Mouse (Mus musculus) heart, postnatal 0 days (tissue): ENCODE results near the gene Kat2a. TPM values are rescaled to one million over a fixed set of nuclear protein-coding genes. Genes with fewer than 3 reads are reported as not detected.

ENCODE experiments used
- ATAC-seq: fragments of 200-750 bp; cut with Nextera tagmentation; 2 replicates; pipeline ENCODE4 v1.8.0; 2017; ENCODE audit warnings: low read depth, moderate number of reproducible peaks, moderate library complexity; ENCODE audit not compliant: insufficient read depth
- DNase-seq: peaks from one replicate; pipeline ENCODE4 v3.0.0-alpha.2; 2016; ENCODE audit warnings: low spot score
- H3K27ac ChIP-seq: fragments of 300-500 bp; sonication (generic); 2 replicates; pipeline ENCODE4 v1.5.1; 2014; ENCODE audit warnings: low read depth, mild to moderate bottlenecking
- H3K27me3 ChIP-seq: fragments of 300-500 bp; sonication (generic); 2 replicates; pipeline ENCODE4 v1.6.1; 2014; ENCODE audit warnings: low read length, mixed read lengths; ENCODE audit not compliant: control insufficient read depth, insufficient read depth
- H3K36me3 ChIP-seq: fragments of 300-500 bp; sonication (generic); replicated peaks from 2 replicates; pipeline ENCODE4 v1.6.1; 2014; ENCODE audit warnings: low read length, mixed read lengths; ENCODE audit not compliant: control insufficient read depth, insufficient read depth
- H3K4me1 ChIP-seq: fragments of 300-500 bp; sonication (generic); 2 replicates; pipeline ENCODE4 v1.6.1; 2014; ENCODE audit warnings: antibody characterized with exemption; ENCODE audit not compliant: control insufficient read depth, insufficient read depth
- H3K4me2 ChIP-seq: fragments of 300-500 bp; sonication (generic); 2 replicates; pipeline ENCODE4 v1.6.1; 2014; ENCODE audit warnings: low read depth, mild to moderate bottlenecking, low read length, moderate library complexity
- H3K4me3 ChIP-seq: fragments of 300-500 bp; sonication (generic); 2 replicates; pipeline ENCODE4 v1.5.1; 2014; ENCODE audit warnings: low read depth, low read length
- H3K9ac ChIP-seq: fragments of 300-500 bp; sonication (generic); replicated peaks from 2 replicates; pipeline ENCODE4 v1.6.1; 2014; ENCODE audit warnings: low read depth, low read length, mixed read lengths
- H3K9me3 ChIP-seq: fragments of 300-500 bp; sonication (generic); replicated peaks from 2 replicates; pipeline ENCODE4 v1.6.1; 2016; ENCODE audit warnings: low read length; ENCODE audit not compliant: control insufficient read depth
- CTCF ChIP-seq: IDR thresholded peaks from 2 replicates; pipeline ENCODE4 v1.5.1; 2016; ENCODE audit warnings: antibody characterized with exemption, control low read depth, low read depth
- EP300 ChIP-seq: IDR thresholded peaks from 2 replicates; pipeline ENCODE4 v1.6.1; 2016; ENCODE audit warnings: antibody characterized with exemption, low read depth
- whole genome bisulfite sequencing: fragments of 180-500 bp; shearing (Covaris S2); extraction: QIAGEN DNeasy Blood & Tissue Kit; methylation state at CpG from one replicate; pipeline ENCODE4 v1.1.7; 2014; 5-methylcytosine and 5-hydroxymethylcytosine counted together
- polyA plus RNA-seq: library from polyadenylated mRNA; unstranded; fragments of >200 nt; fragmentation: Nextera tagmentation; extraction: Ambion mirVana; gene quantifications from 2 replicates; pipeline ENCODE4 v1.2.1, GENCODE M21; 2015
- total RNA-seq: library from RNA; depleted of rRNA; stranded (reverse); fragments of >200 nt; gene quantifications from 2 replicates; pipeline ENCODE4 v1.2.3, GENCODE M21; 2014; ENCODE audit warnings: low replicate concordance

Gene Kat2a
- total and polyA plus RNA-seq, 2 experiments from 2014 or later = 15.2 to 15.8 TPM

GRCm38 (mm10) chr11:100701301-100701700 lies 11.0 kb downstream of the Kat2a start:
- no peak for TF ChIP-seq CTCF
- H3K27ac ChIP-seq = no peak overlapping the region
- H3K9ac ChIP-seq = no peak overlapping the region
- peaks cover 19% of the 10 kb centered on the region for H3K36me3 ChIP-seq
- 8% methylated on average over 14 of the region's 14 CpGs for WGBS
- no peak for DNase-seq
- ATAC-seq = no peak
- H3K4me3 ChIP-seq = 0 out of 2 replicates have a peak overlapping the region, but pooled peaks have one; percentile 15
- H3K9me3 ChIP-seq = no peaks in the 10 kb centered on the region
- no peaks in the 10 kb centered on the region; the same call in 1 of the 2 replicates for H3K27me3 ChIP-seq
- H3K4me2 ChIP-seq = peak overlapping the region; percentile 41; the same call in 1 of the 2 replicates
- H3K4me1 ChIP-seq = no peaks in the 10 kb centered on the region

- Histone ChIP-seq H3K36me3 (peaks cover 13% of the 10 kb centered on the region), H3K27ac (no peak overlapping the region), H3K4me3 (no peak overlapping the region), H3K4me2 (peak overlapping the region; percentile 41; the same call in 1 of the 2 replicates), H3K4me1 (no peaks in the 10 kb centered on the region), H3K9ac (no peak overlapping the region), H3K27me3 (no peaks in the 10 kb centered on the region; the same call in 1 of the 2 replicates), H3K9me3 (no peaks in the 10 kb centered on the region)
- no peak for ATAC-seq
- WGBS = 77% methylated on average over 3 of the region's 3 CpGs
- DNase-seq = no peak
- TF ChIP-seq CTCF (no peak), EP300 (no peak)
Observed at GRCm38 (mm10) chr11:100700710-100701109, 11.6 kb downstream of the Kat2a start.

GRCm38 (mm10) chr11:100697921-100698320 lies 14.3 kb downstream of the Kat2a start:
- no peak for ATAC-seq
- Histone ChIP-seq H3K27ac (no peak overlapping the region), H3K9me3 (no peaks in the 10 kb centered on the region), H3K4me2 (no peak overlapping the region), H3K36me3 (no peaks in the 10 kb centered on the region), H3K27me3 (peaks cover 2% of the 10 kb centered on the region), H3K4me1 (no peaks in the 10 kb centered on the region), H3K9ac (no peak overlapping the region), H3K4me3 (no peak overlapping the region)
- DNase-seq = no peak
- 59% methylated on average over 7 of the region's 7 CpGs for WGBS
- TF ChIP-seq EP300 = no peak

- Histone ChIP-seq H3K27me3 (peaks cover 19% of the 10 kb centered on the region), H3K36me3 (no peaks in the 10 kb centered on the region), H3K27ac (no peak overlapping the region), H3K9me3 (no peaks in the 10 kb centered on the region), H3K4me2 (no peak overlapping the region), H3K9ac (no peak overlapping the region), H3K4me3 (no peak overlapping the region), H3K4me1 (peaks cover 6% of the 10 kb centered on the region)
- TF ChIP-seq CTCF (peak; percentile 97), EP300 (no peak)
- WGBS = 33% methylated on average over 5 of the region's 5 CpGs
- peak; percentile 52 for DNase-seq
- ATAC-seq = peak; percentile 67; the same call in 1 of the 2 replicates
Observed at GRCm38 (mm10) chr11:100694926-100695325, 17.3 kb downstream of the Kat2a start.

GRCm38 (mm10) chr11:100693154-100693553 lies 19.1 kb downstream of the Kat2a start:
- H3K27me3 ChIP-seq = peaks cover 19% of the 10 kb centered on the region
- ATAC-seq = no peak
- no peak overlapping the region for H3K4me2 ChIP-seq
- H3K4me1 ChIP-seq = peaks cover 6% of the 10 kb centered on the region
- no peak for TF ChIP-seq CTCF
- TF ChIP-seq EP300 = no peak
- DNase-seq = no peak
- H3K9me3 ChIP-seq = no peaks in the 10 kb centered on the region
- H3K9ac ChIP-seq = no peak overlapping the region
- WGBS = 21% methylated on average over 5 of the region's 5 CpGs
- no peaks in the 10 kb centered on the region for H3K36me3 ChIP-seq
- no peak overlapping the region for H3K27ac ChIP-seq
- H3K4me3 ChIP-seq = no peak overlapping the region

- DNase-seq = no peak
- WGBS = 1% methylated on average over 21 of the region's 23 CpGs
- H3K9me3 ChIP-seq = no peaks in the 10 kb centered on the region
- no peak within 1 kb of the TSS for H3K27ac ChIP-seq
- ATAC-seq = no peak
- H3K9ac ChIP-seq = 0 out of 2 replicates have a peak within 1 kb of the TSS, but pooled peaks have one; percentile 35
- peak within 1 kb of the TSS; percentile 36 for H3K4me3 ChIP-seq
- H3K27me3 ChIP-seq = peaks cover 19% of the 10 kb centered on the region
- H3K36me3 ChIP-seq = no peaks in the 10 kb centered on the region
- peaks cover 6% of the 10 kb centered on the region for H3K4me1 ChIP-seq
- H3K4me2 ChIP-seq = peak within 1 kb of the TSS; percentile 66
- no peak for TF ChIP-seq CTCF
- no peak for TF ChIP-seq EP300
Observed at GRCm38 (mm10) chr11:100692164-100692616, 20.1 kb downstream of the Kat2a start, which contains the start of gene Zfp385c. Gene Zfp385c (minus strand): TSS chr11:100692455.
